Mouse (Mus musculus) G1E (cell line): ENCODE measurements at regions not wholly inside any gene's neighbourhood (a gene's known extent, or its start where the extent isn't known, plus 50 kb on each side); places are given as distances from the start of the nearest gene placed in this dataset.

Source experiments
- ATAC-seq: 2 replicates; pipeline ENCODE4 v1.8.0; 2016; ENCODE audit warnings: mild to moderate bottlenecking; ENCODE audit not compliant: insufficient number of reproducible peaks, poor library complexity, low FRiP score, severe bottlenecking; ENCODE audit errors: extremely low read depth
- DNase-seq: peaks from one replicate; pipeline ENCODE4 v3.0.0; 2012; ENCODE audit warnings: low spot score
- H3K27me3 ChIP-seq: 2 replicates; pipeline ENCODE4 v1.6.1; 2012; ENCODE audit warnings: mild to moderate bottlenecking, low read length, inconsistent platforms; ENCODE audit not compliant: insufficient read depth
- H3K36me3 ChIP-seq: replicated peaks from 2 replicates; pipeline ENCODE3; 2012; ENCODE audit warnings: mild to moderate bottlenecking, inconsistent platforms
- H3K4me1 ChIP-seq: 2 replicates; pipeline ENCODE4 v1.6.1; 2012; ENCODE audit warnings: low read depth, low read length, inconsistent platforms, mixed read lengths; ENCODE audit not compliant: insufficient read depth
- H3K4me3 ChIP-seq: 2 replicates; pipeline ENCODE4 v1.5.1; 2012; ENCODE audit warnings: low read depth, mild to moderate bottlenecking, inconsistent platforms, low read length, moderate library complexity, mixed read lengths
- H3K9me3 ChIP-seq: replicated peaks from 2 replicates; pipeline ENCODE4 v1.6.1; 2012; ENCODE audit warnings: inconsistent platforms
- CTCF ChIP-seq: IDR thresholded peaks from 2 replicates; pipeline ENCODE4 v1.5.1; 2012; ENCODE audit warnings: low read depth, low read length, inconsistent platforms, mixed read lengths
- GATA1 ChIP-seq: IDR thresholded peaks from 2 replicates; pipeline ENCODE4 v1.6.1; 2012; ENCODE audit warnings: borderline replicate concordance, low read length, inconsistent platforms, mixed read lengths
- GATA2 ChIP-seq: IDR thresholded peaks from 2 replicates; pipeline ENCODE4 v1.6.1; 2012; ENCODE audit warnings: low read depth, low read length, inconsistent platforms, borderline replicate concordance
- POLR2AphosphoS5 ChIP-seq: IDR thresholded peaks from 2 replicates; pipeline ENCODE4 v1.6.1; 2012; ENCODE audit warnings: low read depth, low read length, inconsistent platforms; ENCODE audit not compliant: insufficient replicate concordance
- TAL1 ChIP-seq: conservative IDR thresholded peaks from 2 replicates; pipeline ENCODE4 v1.6.1; 2012; ENCODE audit warnings: low read depth, low read length, inconsistent platforms, mixed read lengths

DNA sequence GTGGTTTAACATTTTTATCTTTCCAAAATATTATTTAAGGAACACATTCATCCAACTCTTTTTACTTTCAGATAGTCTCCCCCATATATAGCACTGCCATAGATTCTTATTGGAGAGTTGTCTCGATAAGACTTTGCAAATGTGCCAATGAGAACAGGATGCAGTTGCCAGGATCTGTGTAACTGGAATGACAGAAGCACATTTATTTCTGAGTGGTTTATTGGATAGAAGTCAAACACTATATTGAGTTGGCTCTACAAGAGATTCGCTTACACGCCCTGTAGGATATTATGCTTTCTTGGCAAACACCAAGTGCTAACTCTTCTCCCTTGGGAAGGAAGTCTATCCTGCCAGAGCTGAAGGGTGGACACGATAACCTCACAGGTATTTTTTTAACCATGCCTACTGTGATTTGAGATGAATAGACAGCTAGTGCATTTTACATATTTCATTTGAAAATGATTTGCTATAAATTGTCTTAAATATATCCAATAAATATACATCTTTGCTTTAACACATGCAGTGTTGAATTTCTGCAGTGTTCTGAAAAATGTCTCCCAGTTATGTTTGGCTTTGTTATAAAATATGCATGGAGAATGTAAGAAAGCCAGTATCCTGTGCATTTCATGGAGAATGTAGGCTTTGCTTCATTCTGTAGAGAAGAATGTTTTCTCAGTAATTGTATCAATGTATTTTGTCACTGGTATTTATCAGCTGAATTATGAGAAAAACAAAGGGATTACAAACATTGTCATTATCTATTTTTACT is 705.8 kb downstream of the Fat4 start:
- Histone ChIP-seq H3K4me3 (no peak overlapping the region), H3K9me3 (no peaks in the 10 kb centered on the region), H3K4me1 (no peaks in the 10 kb centered on the region), H3K36me3 (no peaks in the 10 kb centered on the region), H3K27me3 (no peaks in the 10 kb centered on the region)
- no peak for ATAC-seq
- TF ChIP-seq POLR2AphosphoS5 = no peak
- DNase-seq = no peak

GRCm38 (mm10) chr3:39609937-39610336 is 723.2 kb downstream of the Fat4 start:
- no peak overlapping the region for H3K4me3 ChIP-seq
- no peak for ATAC-seq
- no peaks in the 10 kb centered on the region for H3K4me1 ChIP-seq
- H3K27me3 ChIP-seq = no peaks in the 10 kb centered on the region
- no peaks in the 10 kb centered on the region for H3K36me3 ChIP-seq
- no peak for DNase-seq
- TF ChIP-seq CTCF = no peak
- TF ChIP-seq GATA1 = no peak
- TF ChIP-seq GATA2 = no peak
- TF ChIP-seq POLR2AphosphoS5 = no peak
- no peak for TF ChIP-seq TAL1
- H3K9me3 ChIP-seq = 0 out of 2 replicates have a peak, but pooled peaks cover 2% of the 10 kb centered on the region

DNA sequence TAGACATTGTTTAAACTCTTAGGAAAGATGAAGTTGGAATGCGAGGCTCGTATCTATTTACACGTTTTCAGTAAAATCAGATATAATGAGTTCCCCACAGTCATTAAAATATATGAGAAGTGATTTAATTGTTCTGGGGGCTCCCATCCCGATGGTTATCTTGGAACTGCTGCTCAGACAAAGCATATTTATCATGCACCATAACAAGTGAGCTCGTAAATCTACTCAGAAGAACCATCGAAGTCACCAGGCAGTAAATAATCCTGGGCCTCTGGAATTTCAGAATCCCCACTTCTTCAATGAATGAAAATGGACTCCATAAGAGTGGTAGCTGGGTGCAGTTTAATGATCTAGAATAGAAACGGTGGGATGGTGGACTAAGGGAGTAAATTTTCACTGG is 725.7 kb downstream of the Fat4 start:
- TF ChIP-seq TAL1 = no peak
- no peak for TF ChIP-seq POLR2AphosphoS5
- TF ChIP-seq GATA1 = no peak
- TF ChIP-seq CTCF = no peak
- no peak for TF ChIP-seq GATA2
- H3K4me3 ChIP-seq = no peak overlapping the region
- no peak for ATAC-seq
- no peaks in the 10 kb centered on the region for H3K36me3 ChIP-seq
- no peak for DNase-seq
- H3K9me3 ChIP-seq = 0 out of 2 replicates have a peak, but pooled peaks cover 2% of the 10 kb centered on the region
- no peaks in the 10 kb centered on the region for H3K4me1 ChIP-seq
- no peaks in the 10 kb centered on the region for H3K27me3 ChIP-seq

- H3K27me3 ChIP-seq = no peaks in the 10 kb centered on the region
- no peaks in the 10 kb centered on the region for H3K4me1 ChIP-seq
- no peak overlapping the region for H3K4me3 ChIP-seq
- DNase-seq (no peak), ATAC-seq (no peak)
- no peaks in the 10 kb centered on the region for H3K36me3 ChIP-seq
- TF ChIP-seq TAL1 (no peak), GATA1 (no peak), GATA2 (no peak), CTCF (no peak), POLR2AphosphoS5 (no peak)
- peaks cover 11% of the 10 kb centered on the region for H3K9me3 ChIP-seq
Measured at GRCm38 (mm10) chr3:39637924-39638323, 751.2 kb downstream of the Fat4 start.

DNA sequence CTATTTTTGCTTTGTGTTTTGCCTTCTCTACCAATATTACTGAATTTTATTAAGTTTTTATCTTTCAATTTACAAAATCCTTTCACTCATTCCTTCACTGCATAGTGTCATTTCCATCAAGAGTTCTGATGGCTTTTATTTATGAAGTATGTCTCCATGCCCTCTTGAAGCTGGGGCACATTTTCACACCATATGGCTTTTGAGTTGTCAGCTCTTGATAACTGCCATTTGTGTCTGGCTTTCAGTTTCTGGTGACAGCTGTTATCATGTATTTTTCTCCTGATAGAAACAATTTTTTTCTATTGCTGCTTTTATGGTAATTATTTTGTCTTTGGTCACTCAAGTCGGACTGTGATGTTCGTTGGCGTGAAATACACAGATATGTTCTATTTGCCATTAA is 756.5 kb downstream of the Fat4 start:
- Histone ChIP-seq H3K4me1 (no peaks in the 10 kb centered on the region), H3K4me3 (no peak overlapping the region), H3K36me3 (no peaks in the 10 kb centered on the region), H3K27me3 (no peaks in the 10 kb centered on the region), H3K9me3 (0 out of 2 replicates have a peak, but pooled peaks cover 1% of the 10 kb centered on the region)
- TF ChIP-seq POLR2AphosphoS5 (no peak), GATA2 (no peak), TAL1 (no peak), CTCF (no peak), GATA1 (no peak)
- DNase-seq = no peak
- ATAC-seq = no peak

DNA sequence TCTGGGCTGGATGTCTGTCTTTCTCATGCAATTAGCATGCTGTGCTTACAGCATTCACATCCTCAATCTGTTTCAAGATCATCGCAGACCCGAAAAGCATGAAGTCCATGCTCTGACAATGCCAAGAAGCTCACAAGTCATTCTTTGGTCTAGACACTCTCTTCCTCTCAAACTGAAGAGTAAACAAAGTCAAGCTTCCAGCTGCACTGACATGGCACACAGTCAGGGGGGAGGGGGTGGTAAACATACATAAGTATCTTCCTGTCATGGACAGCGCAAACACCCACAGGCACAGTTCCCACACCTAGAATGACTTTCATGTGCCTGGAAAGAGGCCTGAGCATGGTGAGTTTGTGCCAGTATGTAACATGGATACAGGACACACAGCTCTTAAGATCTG is 780.1 kb downstream of the Fat4 start:
- Histone ChIP-seq H3K27me3 (no peaks in the 10 kb centered on the region), H3K36me3 (no peaks in the 10 kb centered on the region), H3K4me1 (no peaks in the 10 kb centered on the region), H3K9me3 (peaks cover 9% of the 10 kb centered on the region), H3K4me3 (no peak overlapping the region)
- TF ChIP-seq POLR2AphosphoS5 (no peak), GATA2 (no peak), CTCF (no peak), GATA1 (no peak), TAL1 (no peak)
- ATAC-seq (no peak), DNase-seq (no peak)

- Histone ChIP-seq H3K36me3 (no peaks in the 10 kb centered on the region), H3K4me3 (no peak overlapping the region), H3K4me1 (no peaks in the 10 kb centered on the region), H3K9me3 (peaks cover 3% of the 10 kb centered on the region), H3K27me3 (no peaks in the 10 kb centered on the region)
- no peak for TF ChIP-seq CTCF
- TF ChIP-seq TAL1 = no peak
- no peak for TF ChIP-seq POLR2AphosphoS5
- no peak for TF ChIP-seq GATA2
- no peak for TF ChIP-seq GATA1
- ATAC-seq = no peak
- DNase-seq = no peak
Measured at GRCm38 (mm10) chr3:39669145-39669544, 782.4 kb downstream of the Fat4 start.
